Mouse (Mus musculus) left cerebral cortex, postnatal 25 days (tissue): ENCODE measurements at regions not wholly inside any gene's neighbourhood (a gene's known extent, or its start where the extent isn't known, plus 50 kb on each side); places are given as distances from the start of the nearest gene placed in this dataset.

Experiments used
- DNase-seq, 2 experiments: peaks; one replicate each; pipeline ENCODE4 v3.0.0; 2022; ENCODE audit warnings: low spot score in 2 of 2, mixed read lengths in 1 of 2
- intact Hi-C: fragments of 180-260 bp; cut with DNase I; formaldehyde crosslinking; loops from one replicate; pipeline ENCODE4 v1.15.1; 2025

DNA sequence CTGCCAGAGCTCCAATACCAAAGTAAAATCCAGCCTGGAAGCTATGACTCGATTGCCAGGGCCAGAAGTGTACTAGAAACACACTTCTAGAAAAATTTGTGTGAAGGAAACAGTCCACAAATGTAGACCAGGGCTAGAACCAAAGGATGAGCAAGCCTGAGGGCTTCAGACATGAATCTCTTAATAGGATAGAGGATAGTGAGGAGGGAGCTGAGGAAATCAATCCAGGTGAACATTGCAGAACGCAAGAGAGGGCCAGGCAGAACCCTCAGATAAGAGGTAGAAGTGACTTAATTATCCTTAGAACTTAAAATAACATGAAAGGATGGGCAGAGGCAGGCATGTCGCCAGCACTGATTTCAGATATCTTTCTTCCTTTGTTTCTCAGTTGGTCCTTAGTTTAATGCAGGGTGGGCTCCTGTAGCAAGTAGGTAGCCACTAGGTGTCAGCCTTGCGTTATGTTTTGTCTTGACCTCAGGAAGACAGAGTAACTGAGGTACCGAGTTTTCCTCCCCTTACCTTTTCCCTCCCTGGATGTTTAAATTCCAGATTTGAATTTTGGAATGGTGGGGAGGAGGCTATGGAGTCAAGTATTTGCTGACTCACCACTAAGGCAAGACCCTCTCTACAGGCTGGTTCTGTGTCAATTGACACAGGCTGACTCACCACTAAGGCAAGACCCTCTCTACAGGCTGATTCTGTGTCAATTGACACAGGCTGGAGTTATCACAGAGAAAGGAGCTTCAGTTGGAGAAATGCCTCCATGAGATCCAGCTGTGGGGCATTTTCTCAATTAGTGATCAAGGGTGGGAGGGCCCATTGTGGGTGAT is 52.2 kb upstream of the Cp start:
- intact Hi-C loops = loop anchor here (1.0 to 10.0 kb wide), 4 partner anchors 99 to 604 kb away; partner anchors contain the start of gene Hltf
- DNase-seq = peak; percentile 49 to 54
